Mouse (Mus musculus): Measurements from ENCODE around the gene Trmt5.

Gene Trmt5

DNA sequence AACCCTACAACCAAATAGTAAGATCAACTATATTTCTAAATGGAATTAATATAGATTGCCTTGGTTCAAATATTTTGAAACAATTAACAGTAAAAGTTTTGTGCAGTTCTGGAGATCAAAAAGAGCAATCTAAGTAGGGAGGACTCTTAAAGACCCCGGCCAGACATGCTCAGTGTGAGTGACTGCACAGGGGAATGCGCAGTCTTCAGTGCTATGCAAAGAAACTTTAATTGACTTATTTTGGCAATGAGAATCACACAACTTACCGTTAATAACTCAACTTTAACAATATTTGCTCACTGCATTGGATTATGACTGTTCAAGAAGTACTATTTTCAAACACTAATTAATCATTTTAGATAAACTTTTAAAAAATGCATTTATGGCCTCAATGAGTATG lies 17.0 kb downstream of the Trmt5 start:
- no peak for DNase-seq

DNA sequence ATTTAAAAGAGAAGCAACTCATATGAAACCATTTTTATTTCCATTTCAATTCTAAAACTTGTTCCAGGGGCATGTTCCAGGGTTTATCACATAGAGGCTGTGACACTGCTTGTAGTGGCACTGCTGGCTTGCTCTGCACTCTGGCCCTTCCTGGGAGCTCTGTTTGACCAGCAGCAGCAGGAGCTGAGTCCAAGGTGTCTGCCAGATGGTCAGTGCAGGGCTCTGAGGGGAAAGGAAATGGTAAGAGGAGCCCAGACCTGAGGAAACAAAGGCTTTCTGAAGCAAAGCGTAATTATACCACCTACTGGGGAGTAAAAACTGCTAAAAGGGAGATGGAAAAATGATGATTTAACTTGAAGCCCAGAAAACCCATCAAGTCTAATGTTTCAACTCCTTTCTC lies 18.0 kb downstream of the Trmt5 start:
- peak; percentile 11 to 43 for DNase-seq

DNA sequence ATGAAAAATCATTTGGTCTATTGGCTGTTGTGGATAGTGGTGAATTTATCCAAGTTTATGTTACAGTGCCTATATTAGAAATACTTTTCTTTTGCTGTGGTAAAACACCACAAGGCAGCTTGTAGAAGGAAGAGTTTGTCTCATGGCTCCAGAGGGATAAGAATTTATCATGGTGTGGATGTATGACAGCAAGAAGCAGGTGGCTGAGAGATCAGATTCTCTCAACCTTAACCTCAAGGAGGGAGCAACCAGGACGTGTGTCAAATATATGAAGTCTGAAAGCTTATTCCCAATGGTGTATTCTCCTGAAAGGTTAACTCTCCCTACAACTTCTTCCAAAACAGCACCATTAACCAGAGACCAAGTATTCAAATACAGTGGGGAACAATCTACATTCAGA lies 19.9 kb downstream of the Trmt5 start:
- DNase-seq, result no peak

DNA sequence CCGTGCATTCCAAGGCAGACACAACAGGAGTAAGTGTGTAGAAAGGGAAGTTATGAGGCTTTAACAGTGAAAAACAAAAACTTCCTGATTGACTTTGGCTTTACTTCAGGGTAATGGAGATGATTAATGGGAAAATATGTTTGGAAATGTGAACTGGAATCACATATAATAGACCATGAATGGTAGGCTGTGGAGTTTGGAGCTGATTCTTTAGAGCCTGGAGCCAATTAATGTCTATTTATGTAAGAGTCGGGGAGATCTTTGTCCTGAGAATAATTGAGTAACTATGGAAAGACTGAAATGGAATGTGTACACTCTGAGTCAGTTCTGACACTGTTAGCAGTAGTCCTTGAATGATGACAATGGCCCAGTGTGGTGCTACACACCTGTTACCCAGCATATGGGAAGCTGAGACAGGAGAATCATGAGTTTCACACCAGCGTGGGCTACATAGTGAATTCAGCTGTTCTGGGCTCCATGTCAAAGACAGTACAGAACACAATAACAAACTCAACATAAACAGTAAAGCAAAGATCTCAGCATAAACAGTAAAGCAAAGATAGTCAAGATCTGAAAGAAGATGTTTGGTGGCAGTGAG lies 21.0 kb downstream of the Trmt5 start:
- no peak for DNase-seq

DNA sequence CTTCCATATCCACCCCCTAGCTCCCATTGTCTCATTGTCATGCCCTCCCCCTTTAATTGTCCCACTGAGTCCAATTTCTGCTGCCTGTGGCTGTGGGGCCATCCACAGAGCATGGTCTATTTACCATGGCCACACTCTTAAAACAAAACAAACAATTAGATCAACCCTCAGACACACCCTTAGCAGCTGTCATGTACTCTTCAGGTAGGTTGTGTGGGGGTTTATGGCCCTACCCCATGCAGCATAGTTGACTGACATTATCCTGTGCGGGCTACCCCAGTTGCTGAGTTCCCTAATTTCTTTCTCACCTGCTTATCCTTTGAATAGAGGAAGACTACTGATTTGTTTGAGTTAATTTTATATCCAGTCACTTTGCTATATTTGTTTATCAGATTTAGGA lies 26.2 kb downstream of the Trmt5 start:
- DNase-seq, result no peak

DNA sequence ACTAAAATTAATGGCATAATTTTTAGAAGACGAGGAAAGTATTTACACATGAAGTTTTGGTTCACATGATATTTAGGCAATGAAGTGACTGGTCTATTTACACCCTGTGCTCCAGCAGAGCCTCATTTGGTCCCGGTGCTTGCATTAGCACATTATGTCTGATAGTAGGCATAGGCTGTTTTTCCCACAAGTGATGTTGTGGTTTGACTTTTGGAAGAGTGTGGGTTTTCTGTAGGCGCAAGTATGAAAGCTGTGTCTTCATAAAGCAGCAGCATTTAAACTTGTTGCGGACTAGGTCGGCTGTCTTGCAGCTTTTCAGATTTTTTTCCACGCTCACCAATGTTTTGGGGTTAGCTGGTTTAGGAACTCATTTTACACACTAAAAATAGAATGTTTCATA lies 27.2 kb downstream of the Trmt5 start:
- no peak for DNase-seq

DNA sequence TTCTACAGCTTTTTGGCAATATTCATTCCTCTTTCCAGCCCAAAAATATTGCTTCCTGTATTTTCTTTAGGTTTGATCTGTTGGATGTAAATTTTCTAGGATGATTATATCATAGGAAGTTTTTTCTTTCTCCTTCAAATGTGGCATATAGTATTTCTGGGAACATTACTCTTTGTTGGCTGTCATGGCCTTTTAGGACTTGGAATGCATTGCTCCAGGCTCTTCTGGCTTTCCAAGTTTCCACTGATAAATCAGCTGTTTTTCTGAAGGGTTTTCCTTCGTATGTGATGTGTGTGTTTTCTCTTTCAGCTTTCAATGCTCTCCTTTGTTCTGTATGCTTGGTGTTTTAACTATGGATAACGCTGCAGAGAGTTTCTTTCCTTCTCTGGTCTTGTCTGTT lies 31.5 kb downstream of the Trmt5 start:
- no peak for DNase-seq

DNA sequence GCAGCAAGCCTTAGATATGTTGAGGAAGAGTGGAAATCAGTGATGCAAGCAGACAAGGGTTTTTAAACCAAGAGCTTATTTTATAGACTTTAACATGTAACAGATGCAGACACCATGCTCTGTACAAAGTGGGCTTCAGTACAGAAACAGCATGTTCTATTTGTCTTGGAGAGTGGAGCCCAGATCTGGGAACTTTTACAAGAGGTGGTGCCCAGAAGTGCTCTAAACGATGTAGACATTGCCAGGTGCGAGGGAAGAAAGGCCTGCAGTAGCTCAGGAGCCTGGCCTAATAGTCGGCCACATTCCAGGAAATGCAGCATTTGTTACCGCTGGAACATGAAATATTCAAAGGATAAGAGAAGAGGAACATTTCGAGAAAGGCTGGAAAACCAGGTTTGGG lies 40.8 kb downstream of the Trmt5 start:
- DNase-seq, result no peak

DNA sequence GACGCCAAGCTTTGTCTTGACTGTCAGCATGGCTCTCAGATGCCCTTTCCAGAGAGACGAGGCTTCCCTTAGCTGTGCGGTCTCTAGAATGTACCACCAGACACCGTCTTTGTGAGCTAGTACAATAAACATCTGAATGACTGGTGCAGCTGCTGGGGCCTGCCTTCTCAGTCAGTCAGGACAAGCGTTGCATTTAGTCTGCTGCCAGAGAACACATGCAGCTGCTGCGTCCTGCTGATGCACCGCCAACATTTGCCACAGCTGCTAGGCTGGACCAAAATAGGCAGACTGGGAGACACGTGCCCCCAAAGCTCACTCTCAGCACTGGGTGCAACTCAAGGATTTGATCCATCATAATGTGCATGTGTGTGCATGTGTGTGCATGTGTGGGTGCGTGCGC lies 44.5 kb downstream of the Trmt5 start:
- DNase-seq, result no peak

DNA sequence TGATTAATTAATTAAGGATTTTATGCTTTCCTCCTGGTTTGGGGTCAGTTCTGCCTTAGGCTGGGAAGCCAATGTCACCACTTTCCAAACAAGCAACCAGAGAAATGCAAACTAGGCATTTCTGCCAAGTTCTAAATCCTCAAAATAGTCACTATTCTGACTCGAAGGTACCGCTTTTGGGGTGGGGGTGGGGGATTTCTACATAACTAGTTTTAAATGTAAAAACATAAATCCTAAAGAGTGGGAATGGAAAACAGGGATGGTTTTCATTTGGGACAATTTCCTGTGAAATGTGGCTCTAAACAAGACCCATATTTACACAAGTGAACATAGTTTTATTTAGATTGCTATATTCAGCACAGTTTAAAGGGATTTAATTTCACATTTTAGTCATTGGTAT lies 53.9 kb downstream of the Trmt5 start:
- DNase-seq, result no peak

DNA sequence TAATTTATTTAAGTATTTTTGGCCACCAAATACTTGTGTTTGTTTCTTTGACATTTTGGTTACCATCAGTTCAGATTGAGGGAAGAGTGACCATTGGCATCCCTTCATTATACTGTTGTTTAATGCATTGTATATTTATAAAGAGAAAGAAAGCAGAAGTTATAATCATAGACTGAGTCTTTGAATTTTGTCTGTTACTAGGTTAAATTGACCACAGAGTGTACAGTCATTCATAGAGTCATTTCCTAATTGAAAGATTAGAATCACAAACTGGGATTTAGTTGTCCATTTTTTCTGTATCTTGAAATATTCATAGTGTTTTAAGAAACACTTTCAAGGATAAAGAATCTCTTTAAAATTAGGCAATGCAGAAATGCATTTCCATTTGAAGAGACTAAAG lies 55.0 kb downstream of the Trmt5 start:
- no peak for DNase-seq

DNA sequence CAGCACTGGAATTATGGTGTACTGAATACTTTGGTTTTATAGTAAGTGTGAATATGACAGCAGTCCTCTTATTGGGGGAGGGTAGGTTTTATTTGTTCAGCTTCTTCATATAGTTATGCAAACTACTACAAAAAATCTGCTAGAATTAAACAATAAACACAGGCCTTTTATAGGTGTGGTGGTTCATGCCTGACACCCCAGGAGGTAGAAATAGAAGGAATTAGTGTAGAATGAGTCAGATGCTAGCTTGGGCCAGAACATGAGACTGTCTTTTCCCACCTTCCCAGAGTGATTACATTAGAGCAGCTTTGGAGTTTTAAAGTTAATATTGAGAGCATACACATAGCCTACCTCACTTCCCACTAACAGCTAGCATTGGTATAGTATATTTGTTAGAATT lies 56.3 kb downstream of the Trmt5 start:
- no peak for DNase-seq

All from cerebellum, adult 18-20 months (tissue).